Mouse (Mus musculus) heart, postnatal 14 days (tissue): Measurements from ENCODE around the gene Dcaf7. TPM values are rescaled to one million over a fixed set of nuclear protein-coding genes. Genes with fewer than 3 reads are reported as not detected.
"Not testable (repeated sequence)": the region's sequence is repeated elsewhere in the genome, so short reads cannot be mapped to it uniquely, and the experiment has no call there.

Experiments
- DNase-seq, 2 experiments: peaks; one replicate each; pipeline ENCODE4 v3.0.0; 2021 to 2022
- intact Hi-C: fragments of 180-260 bp; cut with DNase I; formaldehyde crosslinking; loops from one replicate; pipeline ENCODE4 v1.15.1; 2025
- total RNA-seq, 2 experiments: library from RNA; stranded (reverse); gene quantifications; 2 replicates each; pipeline ENCODE4 v1.2.3; 2021

Dcaf7 gene
- total RNA-seq, 2 experiments from 2014 or later: 44.5 to 46.0 TPM

GRCm38 (mm10) chr11:106034986-106035385 lies 1.7 kb upstream of the Dcaf7 start:
- intact Hi-C loops: no loop called here
- DNase-seq: no peak

GRCm38 (mm10) chr11:106037418-106037751 lies 713 bp downstream of the Dcaf7 start:
- no peak for DNase-seq
- intact Hi-C loops: no loop called here

DNA sequence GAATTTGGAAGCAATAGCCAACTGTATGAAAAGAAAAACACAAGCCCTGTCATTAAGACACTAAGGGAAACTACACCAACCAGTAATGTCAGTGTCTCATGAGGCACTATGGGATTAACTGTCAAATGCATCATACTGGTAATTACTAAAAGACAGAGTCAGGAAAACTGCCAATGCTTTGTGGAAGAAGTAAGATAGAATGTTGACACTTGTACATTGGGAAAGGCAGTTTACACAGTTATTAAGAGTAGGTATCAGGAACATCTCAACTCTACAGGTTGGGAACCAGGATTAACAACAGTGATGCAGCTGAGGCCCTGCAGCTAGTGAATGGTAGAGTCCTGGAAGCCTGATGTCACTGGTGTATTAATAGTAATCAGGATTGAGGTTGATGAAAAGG lies 7.7 kb downstream of the Dcaf7 start:
- no peak for DNase-seq
- intact Hi-C loops: no loop called here

DNA sequence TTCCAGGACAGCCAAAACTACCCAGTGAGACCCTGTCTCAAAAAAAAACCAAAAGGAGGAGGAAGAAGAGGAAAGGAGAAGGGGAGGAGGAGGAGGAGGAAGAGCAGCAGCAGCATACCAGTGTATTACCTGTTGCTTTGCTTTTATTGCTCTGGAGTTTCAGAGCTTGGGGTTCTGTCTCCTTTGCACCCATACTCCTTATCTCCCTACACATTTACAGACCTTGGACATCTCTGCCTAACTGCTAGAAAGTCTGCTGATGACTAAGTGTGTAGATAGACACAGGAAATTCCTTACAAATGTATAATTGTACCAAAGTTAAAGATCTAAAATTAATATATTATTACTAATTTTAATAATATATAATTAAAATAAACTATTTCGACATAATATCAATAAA lies 8.6 kb downstream of the Dcaf7 start:
- intact Hi-C loops: no loop called here
- no peak for DNase-seq

DNA sequence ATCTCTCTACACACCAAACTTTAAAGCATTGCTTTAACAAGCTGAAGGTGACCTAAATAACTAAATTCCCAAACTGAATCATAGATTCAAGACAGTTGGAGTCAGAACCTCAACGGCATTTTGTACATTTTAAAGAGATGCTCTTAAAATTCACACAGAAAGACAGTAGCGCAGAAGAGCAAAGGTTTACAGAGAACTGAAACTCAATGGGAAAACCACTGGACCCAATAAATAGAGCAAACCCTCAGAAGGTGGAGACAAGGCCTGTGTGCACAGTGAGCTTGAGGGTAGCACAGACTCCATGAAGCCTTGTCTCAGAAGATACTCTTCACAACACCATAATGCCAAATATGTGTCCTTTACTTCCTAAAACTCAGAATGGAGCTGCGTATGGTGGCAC lies 9.1 kb downstream of the Dcaf7 start:
- intact Hi-C loops: no loop called here
- DNase-seq: no peak

DNA sequence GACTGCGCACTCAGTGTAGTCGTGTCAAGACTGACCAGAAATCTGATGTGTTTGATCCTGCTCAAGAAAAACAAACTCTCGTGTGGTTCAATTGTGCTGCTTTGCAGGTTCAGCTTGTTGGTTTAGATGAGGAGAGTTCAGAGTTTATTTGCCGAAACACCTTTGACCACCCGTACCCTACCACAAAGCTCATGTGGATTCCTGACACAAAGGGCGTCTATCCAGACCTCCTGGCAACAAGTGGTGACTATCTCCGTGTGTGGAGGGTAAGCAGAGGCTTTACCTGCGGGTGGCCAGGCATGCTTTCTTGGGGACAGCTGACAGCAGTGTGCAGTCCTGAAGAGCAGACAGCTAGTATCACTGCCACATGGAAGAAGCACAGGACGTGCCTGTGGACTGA lies 9.9 kb downstream of the Dcaf7 start:
- intact Hi-C loops: no loop called here
- DNase-seq: no peak

GRCm38 (mm10) chr11:106053921-106054320 lies 17.2 kb downstream of the Dcaf7 start:
- intact Hi-C loops: no loop called here
- no peak for DNase-seq

- DNase-seq: no peak
- intact Hi-C loops: no loop called here
Measured at GRCm38 (mm10) chr11:106054600-106054999, 17.9 kb downstream of the Dcaf7 start.

DNA sequence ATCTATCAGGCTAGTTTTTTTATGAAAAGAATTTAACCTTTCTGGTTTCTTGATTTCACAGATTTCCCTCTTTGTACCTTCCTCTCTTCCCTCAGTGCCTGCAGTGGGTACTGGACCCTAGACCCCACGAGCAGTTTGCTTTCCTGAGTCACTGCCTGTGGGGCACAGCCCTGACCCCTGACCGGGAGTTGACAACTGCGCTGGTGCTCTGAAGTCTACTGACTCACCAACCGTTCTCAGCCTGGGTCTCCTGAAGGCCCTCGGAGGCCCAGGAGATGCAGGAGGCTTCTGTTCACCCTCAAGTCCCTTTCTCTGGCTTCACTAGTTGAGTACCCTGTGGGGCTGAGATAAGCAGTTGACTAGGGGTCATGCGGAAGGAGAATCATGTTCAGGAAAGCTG lies 18.7 kb downstream of the Dcaf7 start:
- DNase-seq: no peak
- intact Hi-C loops: no loop called here

DNA sequence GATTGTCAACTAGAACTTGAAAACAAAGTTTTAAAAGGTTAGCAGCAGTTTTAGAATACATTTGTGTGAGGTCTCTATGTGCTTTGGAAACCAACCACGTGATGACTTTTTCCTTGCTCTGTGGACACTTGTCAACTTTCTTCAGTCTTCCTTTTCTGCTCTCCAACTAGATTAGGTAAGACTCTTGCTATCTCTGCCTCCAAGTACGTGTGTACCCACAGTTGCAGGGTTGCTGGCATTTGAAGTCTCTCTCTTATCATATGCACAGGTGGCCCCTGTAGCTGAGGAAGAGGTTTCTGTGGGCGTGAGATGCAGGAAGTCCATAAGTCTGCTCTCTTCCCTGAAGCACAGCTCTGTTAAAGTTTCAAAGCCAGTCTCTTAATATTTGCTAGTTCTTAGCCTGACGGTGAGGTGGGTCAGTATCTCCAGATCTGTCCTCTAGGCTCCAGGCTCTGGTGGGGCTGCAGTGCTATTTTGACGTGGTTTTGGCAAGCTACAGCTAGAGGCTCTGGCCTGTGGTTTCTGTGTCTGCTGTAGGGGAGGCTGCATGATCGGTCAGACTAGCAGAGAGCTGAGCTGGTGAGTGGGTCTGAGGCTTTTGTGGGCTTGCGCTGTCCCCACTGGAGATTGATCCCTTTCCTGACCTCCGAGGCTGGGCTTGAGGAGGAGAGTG lies 20.3 kb downstream of the Dcaf7 start:
- intact Hi-C loops: no loop called here
- DNase-seq: no peak

- intact Hi-C loops: no loop called here
- no peak for DNase-seq
Measured at GRCm38 (mm10) chr11:106058020-106058419, 21.3 kb downstream of the Dcaf7 start.

DNA sequence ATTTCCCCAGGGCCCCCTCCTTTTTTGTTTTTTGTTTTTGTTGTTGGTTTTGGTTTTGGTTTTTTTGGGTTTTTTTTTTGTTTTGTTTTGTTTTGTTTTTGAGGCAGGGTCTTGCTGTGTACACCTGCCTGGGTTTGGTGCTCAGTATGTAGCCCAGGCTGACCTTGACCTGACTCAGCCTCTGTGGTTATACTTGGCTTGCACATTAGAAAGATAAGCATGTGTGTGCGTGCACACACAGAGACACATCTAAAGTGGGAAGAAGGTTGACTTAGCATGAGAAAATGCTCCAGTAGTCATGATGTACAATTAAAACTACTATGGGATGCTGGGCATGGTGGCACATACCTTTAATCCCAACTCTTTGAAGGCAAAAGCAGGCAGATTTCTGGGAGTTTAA lies 23.9 kb downstream of the Dcaf7 start:
- intact Hi-C loops: no loop called here
- no peak for DNase-seq

DNA sequence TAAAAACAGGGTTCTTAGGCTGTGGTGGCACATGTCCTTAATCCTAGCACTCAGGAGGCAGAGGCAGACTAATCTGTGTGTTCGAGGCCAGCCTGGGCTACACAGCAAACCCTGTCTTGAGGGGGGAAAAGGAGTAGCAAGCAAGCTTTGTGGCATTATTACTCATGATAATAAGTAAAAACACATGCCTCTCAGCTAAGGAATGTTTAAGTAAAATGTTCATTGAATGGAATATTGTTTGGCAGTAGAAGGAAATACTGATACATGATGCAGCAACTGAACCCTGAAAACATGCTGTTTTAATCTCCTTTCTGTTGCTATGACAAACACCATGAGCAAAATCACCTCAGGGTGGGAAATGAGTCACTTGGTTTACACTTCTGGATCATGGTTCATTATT lies 24.6 kb downstream of the Dcaf7 start:
- DNase-seq: no peak
- intact Hi-C loops: no loop called here

DNA sequence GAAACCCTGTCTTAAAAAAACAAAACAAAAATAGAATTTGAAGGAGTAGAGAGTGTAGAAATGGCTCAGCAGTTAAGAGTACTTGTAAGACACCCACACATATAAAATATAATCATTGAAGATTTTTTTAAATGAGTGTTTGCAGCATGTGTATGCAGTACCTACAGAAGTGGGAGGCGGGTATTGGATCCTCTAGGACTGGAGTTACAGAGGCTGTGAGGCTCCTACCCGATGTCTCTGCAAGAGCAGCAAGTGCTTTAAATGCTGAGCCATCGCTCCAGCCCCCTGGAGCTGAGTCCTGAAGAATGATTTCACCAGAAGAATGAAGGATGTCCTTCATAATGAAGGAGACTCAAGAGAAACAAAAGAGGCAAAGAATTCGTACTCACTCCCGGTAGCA lies 27.1 kb downstream of the Dcaf7 start:
- no peak for DNase-seq
- intact Hi-C loops: no loop called here

DNA sequence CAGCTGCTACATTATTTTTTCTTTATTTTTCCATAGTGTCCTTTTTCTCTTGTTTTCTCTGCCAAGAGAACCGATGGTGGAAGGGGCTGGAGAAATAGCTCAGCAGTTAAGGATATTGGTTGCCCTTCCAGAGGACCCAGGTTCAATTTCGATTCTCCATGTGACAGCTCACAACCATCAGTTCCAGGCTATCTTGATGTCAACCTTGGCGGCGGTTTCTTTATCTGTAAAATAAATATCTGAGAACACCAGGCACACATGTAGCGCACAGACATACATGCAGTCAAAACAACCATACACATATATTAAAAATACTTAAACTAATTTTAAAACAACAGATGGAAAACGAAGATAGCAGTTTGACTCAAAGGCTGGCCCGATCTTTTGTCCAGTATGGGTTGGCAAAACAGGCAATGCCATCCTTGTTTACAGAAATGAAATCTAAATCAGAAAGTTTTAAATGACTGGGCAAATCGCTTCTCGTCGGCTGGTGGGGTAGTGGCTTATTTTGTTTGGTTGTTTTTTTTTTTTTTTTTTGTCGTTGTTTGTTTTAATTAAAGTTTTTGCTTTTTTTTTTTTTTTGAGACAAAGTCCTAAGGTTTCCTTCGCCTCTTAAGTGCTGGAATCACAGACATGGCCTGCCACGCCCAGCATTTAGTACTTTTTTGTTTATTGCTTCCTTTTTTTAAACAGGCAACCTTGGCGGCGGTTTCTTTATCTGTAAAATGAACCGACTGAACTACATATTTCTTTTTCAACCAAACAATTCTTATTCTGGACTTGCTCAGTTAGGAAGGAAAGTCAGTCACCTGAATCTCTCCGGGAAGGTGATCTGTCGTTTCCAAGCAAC lies 28.6 kb downstream of the Dcaf7 start:
- no peak for DNase-seq
- intact Hi-C loops: no loop called here

DNA sequence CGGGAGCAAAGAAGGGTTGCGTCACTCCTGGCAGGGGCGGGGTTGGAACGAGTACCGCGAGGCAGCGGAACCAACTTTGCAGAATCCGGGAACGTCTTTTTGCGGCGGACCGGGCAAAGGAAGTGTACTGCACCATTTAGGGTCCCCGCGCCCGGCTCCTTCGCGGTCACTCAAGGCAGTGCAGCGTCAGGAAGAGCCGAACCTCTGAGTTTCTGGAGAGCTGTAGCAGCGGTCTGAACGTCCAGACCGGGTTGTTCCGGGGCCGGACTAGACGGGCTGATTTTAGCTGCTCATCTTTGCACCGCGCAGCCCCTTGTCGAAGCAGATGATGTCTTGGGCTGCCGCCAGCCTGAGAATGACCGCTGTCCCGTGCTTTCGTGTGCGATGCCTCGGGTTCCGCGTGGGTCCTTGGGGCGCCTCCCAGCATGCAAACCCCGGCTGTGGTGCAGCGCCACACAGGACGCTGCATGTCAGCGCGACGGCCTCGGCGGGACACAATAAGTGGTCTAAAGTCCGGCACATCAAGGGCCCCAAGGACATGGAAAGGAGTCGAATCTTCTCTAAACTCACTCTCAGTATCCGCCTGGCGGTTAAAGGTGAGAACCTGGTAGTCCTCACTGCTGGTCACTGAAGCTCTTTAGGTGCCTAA lies 29.4 kb downstream of the Dcaf7 start, which contains the start of gene Taco1:
Taco1 (plus strand) TSS at position 139 of the 649 bp plus-strand sequence.
- intact Hi-C loops: no loop called here
- DNase-seq: peak; percentile 93 to 96

- intact Hi-C loops: not testable (repeated sequence)
- DNase-seq: peak; percentile 53 to 57
Measured at GRCm38 (mm10) chr11:106066616-106067015, 29.9 kb downstream of the Dcaf7 start.

DNA sequence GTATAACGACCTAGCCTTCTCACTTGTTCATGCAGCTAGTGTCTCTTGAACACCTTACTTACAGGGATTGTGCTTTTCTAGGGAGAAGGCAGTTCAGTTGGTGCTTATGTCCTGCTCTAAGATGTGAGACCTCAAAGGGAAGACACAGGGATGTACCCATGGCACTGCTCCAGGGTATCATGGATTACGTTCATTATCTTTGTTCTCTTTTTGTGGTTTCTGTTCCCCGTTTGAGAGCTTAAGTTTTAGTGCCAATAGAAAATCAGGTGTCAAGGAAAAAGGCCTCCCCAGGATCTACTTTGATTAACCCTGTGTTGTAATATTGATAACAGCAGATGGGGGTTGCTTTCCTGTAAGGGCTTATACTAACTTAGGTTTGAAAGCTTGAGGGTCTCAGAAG lies 37.1 kb downstream of the Dcaf7 start:
- no peak for DNase-seq
- intact Hi-C loops: loop anchor here (2.0 kb wide), 1 partner anchor 147 kb away; no protein-coding TSS in a partner anchor

- intact Hi-C loops: loop anchor here (5.0 kb wide), 1 partner anchor 74 kb away; no protein-coding TSS in a partner anchor
- DNase-seq: peak; percentile 74 to 84
Measured at GRCm38 (mm10) chr11:106076321-106076720, 39.6 kb downstream of the Dcaf7 start.

DNA sequence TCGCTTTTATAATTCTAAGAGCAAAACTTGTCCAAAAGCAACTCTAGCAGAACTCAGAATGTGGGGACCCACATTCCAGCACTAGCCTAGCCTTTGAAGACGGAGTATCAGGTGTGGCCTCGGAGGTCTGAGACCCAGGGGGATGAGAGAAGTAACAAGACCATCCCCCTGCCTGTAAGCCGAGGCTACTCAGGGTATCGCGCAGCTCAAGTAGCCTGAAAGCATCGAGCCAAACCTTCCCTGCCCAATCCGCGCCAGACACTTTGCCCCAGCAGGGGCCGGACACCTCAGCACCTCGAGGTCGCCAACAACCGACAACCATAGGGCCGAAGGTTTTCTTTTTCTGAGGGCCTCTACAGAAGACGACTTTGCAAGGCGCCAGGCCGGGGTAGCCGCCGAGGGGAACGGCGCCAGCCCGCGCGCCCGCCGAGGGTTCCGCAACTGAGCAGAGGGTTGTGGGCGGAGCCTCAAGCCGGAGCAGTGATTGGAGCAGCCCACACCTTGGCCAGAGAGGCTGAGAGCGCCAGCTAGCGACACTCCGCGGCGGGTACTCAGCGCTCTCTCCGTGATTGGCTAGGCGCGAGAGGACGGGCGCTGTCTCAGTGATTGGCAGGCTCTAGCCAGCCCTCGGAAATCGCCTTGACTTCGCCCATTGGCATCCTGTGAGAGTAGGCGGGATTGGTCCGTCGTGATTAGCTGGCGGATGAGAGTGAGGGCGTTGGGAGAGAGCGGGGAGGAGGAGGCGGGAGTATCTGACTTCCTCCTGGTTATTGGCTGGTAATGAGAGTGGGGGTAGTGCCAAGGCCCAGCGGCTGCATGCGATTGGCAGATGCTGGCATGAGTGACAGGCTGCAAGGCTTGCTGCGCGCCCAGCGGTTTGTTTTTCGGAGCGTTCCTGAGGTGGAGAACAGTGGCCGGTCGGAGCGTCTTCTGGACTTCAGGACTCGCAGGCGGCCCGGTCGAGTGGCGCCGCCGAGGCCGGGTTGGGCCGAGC lies 47.3 kb downstream of the Dcaf7 start, which contains the start of gene Map3k3:
Map3k3 (plus strand) TSS at position 906 of the 994 bp plus-strand sequence.
- peak; percentile 97 to 98 for DNase-seq
- intact Hi-C loops: no loop called here
